Mouse (Mus musculus): ENCODE measurements at regions not wholly inside any gene's neighbourhood (a gene's known extent, or its start where the extent isn't known, plus 50 kb on each side); places are given as distances from the start of the nearest gene placed in this dataset.
"Not testable (repeated sequence)": the region's sequence is repeated elsewhere in the genome, so short reads cannot be mapped to it uniquely, and the experiment has no call there.

GRCm38 (mm10) chr3:121582711-121583110, 50.5 kb upstream of the Slc44a3 start:
- H3K4me2 ChIP-seq; H3K9ac ChIP-seq; DNase-seq; H3K9me3 ChIP-seq (replicated peaks); H3K27me3 ChIP-seq; H3K36me3 ChIP-seq; ATAC-seq (ENCODE audit: low read depth); H3K27ac ChIP-seq; H3K4me1 ChIP-seq (replicated peaks); H3K4me3 ChIP-seq (replicated peaks): not testable (repeated sequence)
- WGBS (ENCODE audit: insufficient replicate concordance) = 58% methylated on average over 4 of the region's 4 CpGs

Measured in liver, embryonic 13.5 days (tissue).